Mouse (Mus musculus) neutrophil, adult 59 days (primary cell): Measurements from ENCODE around the gene Efemp1. TPM values are rescaled to one million over a fixed set of nuclear protein-coding genes. Genes with fewer than 3 reads are reported as not detected.

ENCODE experiments used
- total RNA-seq, 2 experiments: library from RNA; stranded (reverse); gene quantifications; 1 replicate in 1 of 2; 2 replicates in 1 of 2; pipeline ENCODE4 v1.2.4; 2023

The Efemp1 gene
- not detected for total RNA-seq

DNA sequence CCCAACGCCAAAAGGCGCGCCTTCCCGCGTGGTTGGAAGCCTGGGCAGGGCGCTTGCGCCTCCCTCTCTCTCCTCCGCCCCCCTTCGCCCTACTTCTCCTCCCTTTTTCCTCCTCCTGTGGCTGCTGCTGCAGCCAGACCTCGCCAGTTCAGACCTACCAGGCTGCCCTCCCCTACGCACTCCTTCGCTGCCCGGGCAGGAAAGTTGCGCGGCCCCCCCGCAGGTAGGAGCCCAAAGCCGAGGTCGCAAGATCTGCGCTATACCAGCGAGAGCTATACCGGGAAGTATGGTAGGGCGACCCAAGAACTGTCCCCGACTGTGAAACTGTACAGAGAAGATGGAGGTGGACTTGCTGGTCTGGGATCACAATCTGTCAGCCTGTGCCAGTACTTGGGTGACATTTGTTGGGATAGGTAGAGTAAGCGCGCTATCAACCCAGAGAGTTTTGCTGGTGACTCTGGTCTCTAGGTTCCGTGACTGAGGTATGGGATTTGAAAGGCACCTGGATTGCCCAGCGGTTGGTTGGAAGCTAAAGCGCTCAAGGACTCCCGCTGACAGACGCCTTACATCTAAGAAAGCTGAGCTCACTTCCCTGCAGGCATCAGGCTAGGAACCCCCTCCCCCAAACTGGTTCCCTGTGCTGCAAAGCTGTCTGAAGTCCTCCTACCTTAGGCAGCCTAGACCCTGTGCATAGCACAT lies at the start of gene Efemp1:
Efemp1 (plus strand) TSS at position 103 of the 699 bp plus-strand sequence.

